Mouse (Mus musculus) R1 (cell line): ENCODE data around the gene Zfp709.
"Not testable (repeated sequence)": the region's sequence is repeated elsewhere in the genome, so short reads cannot be mapped to it uniquely, and the experiment has no call there.

Source experiments
- DNase-seq: peaks from one replicate; pipeline ENCODE4 v3.0.0-alpha.2; 2018; ENCODE audit warnings: low read depth, low spot score

Gene Zfp709

GRCm38 (mm10) chr8:71881618-71882274 is at the start of gene Zfp709:
TSS of gene Zfp709 (plus strand) at chr8:71882019.
- DNase-seq: peak; percentile 64

GRCm38 (mm10) chr8:71838207-71838606 is 43.6 kb upstream of the Zfp709 start:
- DNase-seq: not testable (repeated sequence)

GRCm38 (mm10) chr8:71841201-71841817 is 40.5 kb upstream of the Zfp709 start:
- not testable (repeated sequence) for DNase-seq

- DNase-seq: not testable (repeated sequence)
Observed at GRCm38 (mm10) chr8:71842476-71842875, 39.3 kb upstream of the Zfp709 start.

- DNase-seq: not testable (repeated sequence)
Observed at GRCm38 (mm10) chr8:71844453-71844852, 37.4 kb upstream of the Zfp709 start.

- DNase-seq: not testable (repeated sequence)
Observed at GRCm38 (mm10) chr8:71845993-71846483, 35.8 kb upstream of the Zfp709 start.

GRCm38 (mm10) chr8:71846745-71847144 is 35.1 kb upstream of the Zfp709 start:
- not testable (repeated sequence) for DNase-seq

- DNase-seq: not testable (repeated sequence)
Observed at GRCm38 (mm10) chr8:71851014-71851413, 30.8 kb upstream of the Zfp709 start.

- DNase-seq: not testable (repeated sequence)
Observed at GRCm38 (mm10) chr8:71853360-71853759, 28.5 kb upstream of the Zfp709 start.

- not testable (repeated sequence) for DNase-seq
Observed at GRCm38 (mm10) chr8:71856630-71857328, 25.0 kb upstream of the Zfp709 start.

- not testable (repeated sequence) for DNase-seq
Observed at GRCm38 (mm10) chr8:71857364-71857763, 24.5 kb upstream of the Zfp709 start.

GRCm38 (mm10) chr8:71861551-71861950 is 20.3 kb upstream of the Zfp709 start:
- DNase-seq: not testable (repeated sequence)

GRCm38 (mm10) chr8:71862038-71862437 is 19.8 kb upstream of the Zfp709 start:
- not testable (repeated sequence) for DNase-seq

- peak; percentile 83 for DNase-seq
Observed at GRCm38 (mm10) chr8:71900666-71901065, 18.8 kb downstream of the Zfp709 start.

GRCm38 (mm10) chr8:71903084-71903483 is 21.3 kb downstream of the Zfp709 start:
- DNase-seq: not testable (repeated sequence)

- DNase-seq: no peak
Observed at GRCm38 (mm10) chr8:71906809-71907208, 25.0 kb downstream of the Zfp709 start.

- DNase-seq: no peak
Observed at GRCm38 (mm10) chr8:71907798-71908257, 26.0 kb downstream of the Zfp709 start.

- peak; percentile 97 for DNase-seq
Observed at GRCm38 (mm10) chr8:71908309-71909261, 26.8 kb downstream of the Zfp709 start, which contains the start of the genes Zfp882 and Zfp617. TSS of gene Zfp882 (plus strand) at chr8:71908608. TSS of gene Zfp617 (plus strand) at chr8:71908635.

- DNase-seq: no peak
Observed at GRCm38 (mm10) chr8:71912286-71912685, 30.5 kb downstream of the Zfp709 start.

- peak; percentile 98 for DNase-seq
Observed at GRCm38 (mm10) chr8:71922567-71923401, 41.0 kb downstream of the Zfp709 start.
